Mouse (Mus musculus): Measurements from ENCODE around the gene Clybl.

Gene Clybl

DNA sequence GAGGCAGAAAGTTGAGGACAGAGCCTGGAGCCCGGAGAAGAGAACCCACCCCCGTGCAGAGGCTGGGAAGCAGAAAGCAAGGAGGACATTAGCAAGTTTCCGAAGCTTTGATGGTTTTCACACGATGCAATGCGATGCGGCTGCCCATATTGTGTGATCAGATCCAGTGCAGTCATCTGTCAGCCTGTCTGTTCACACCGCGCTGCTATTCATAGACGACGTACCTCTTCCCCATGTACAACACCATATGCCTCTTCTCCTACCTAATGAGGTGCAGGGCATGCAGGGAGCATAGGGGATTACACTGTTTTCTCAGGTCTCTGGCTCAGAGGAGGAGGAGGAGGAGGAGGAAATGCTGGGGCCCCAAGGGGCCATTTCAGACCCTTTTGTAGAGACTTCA, 255.3 kb downstream of the Clybl start:
- DNase-seq = no peak

GRCm38 (mm10) chr14:122449601-122450495, 268.3 kb downstream of the Clybl start:
- DNase-seq = no peak

- peak; percentile 62 for DNase-seq
Measured at GRCm38 (mm10) chr14:122450496-122451382, 269.2 kb downstream of the Clybl start, which contains the start of gene Gm5089. Gene Gm5089 (minus strand): TSS chr14:122451115.

GRCm38 (mm10) chr14:122451551-122452145, 270.1 kb downstream of the Clybl start:
- no peak for DNase-seq
